Mouse (Mus musculus) naive thymus-derived CD4-positive, alpha-beta T cell, adult 2 months (primary cell): Measurements from ENCODE around the gene Hist1h2bc.
"Not testable (repeated sequence)": the region's sequence is repeated elsewhere in the genome, so short reads cannot be mapped to it uniquely, and the experiment has no call there.

ENCODE experiments used
- DNase-seq: peaks from one replicate; pipeline ENCODE4 v3.0.0-alpha.2; 2011; ENCODE audit warnings: low read depth

Gene Hist1h2bc

DNA sequence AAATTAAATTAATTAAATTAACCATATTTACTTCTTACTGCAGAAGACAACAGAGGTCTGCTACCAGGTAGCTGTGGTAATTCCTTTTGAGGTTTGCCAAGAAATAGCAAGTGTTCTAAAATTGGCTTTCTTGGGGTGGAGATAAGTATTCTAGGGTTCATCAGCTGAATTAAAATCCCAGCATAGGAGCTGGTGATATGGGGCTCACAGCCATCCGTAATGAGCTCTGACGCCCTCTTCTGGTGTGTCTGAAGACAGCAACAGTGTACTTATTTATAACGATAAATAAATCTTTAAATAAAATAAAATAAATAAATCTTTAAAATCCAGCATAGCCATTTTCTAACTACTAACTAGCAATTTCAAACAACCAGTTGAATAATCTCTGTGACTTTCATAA is 15.8 kb downstream of the Hist1h2bc start:
- DNase-seq, result no peak

DNA sequence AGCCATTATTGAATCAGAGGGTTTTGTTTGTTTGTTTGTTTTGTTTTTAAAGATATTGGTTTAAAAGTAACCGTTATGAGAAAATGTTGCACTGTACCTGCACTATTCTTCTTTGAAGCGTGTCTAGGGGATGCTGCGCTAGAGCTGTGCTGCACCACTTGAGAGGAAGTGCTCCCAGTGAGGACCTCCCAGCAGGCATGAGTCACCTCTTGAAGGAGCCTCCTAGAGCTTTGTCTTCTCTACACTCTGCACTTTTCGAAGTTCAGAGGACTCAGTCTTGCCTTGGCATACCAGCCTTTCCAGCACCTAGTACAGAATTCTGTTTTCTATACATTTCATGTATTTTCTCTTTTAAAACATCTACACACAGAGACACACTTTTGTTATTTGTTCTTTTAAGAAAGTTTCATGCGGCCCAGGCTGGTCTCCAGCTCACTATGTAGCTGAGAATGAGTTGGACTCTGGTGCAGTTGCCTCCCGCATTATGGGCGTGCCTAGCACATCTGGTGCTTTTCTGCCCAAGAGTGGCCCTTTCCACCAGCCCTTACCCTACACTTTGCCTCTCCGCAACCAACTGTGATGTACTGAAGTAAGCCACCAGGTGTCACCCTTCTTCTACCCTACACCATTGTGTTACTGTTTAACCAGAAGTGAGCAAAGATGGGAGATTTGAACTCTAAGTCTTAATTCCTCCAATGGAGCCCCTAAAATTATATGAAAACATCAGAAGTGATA is 17.0 kb downstream of the Hist1h2bc start:
- DNase-seq, result peak; percentile 90

DNA sequence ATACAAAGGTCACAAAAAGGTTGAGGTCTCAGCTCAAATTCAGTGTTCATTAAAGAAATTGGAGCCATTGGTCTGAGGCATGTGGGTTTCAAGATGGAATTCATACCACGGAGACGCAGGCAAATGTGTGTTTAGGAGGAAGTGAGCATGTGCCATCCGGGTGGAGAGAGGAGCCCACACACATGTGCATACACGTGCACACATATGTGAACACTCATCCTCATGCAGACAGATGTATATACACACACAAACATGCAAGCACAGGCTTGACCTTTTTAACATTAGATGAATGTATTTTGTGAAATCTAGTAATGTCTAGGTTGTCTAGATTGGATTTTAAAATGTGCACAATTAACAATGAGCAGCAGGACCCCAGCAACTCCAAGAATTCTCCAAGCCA is 18.2 kb downstream of the Hist1h2bc start:
- no peak for DNase-seq

DNA sequence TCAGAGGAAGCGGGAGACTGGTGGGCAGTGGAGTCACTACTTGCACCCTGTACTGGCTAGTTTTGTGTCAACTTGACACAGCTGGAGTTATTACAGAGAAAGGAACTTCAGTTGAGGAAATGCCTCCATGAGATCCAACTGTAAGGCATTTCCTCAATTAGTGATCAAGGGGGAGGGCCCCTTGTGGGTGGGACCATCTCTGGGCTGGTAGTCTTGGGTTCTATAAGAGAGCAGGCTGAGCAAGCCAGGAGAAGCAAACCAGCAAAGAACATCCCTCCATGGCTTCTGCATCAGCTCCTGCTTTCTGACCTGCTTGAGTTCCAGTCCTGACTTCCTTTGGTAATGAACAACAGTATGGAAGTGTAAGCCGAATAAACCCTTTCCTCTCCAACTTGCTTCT is 18.8 kb downstream of the Hist1h2bc start:
- DNase-seq, result not testable (repeated sequence)

DNA sequence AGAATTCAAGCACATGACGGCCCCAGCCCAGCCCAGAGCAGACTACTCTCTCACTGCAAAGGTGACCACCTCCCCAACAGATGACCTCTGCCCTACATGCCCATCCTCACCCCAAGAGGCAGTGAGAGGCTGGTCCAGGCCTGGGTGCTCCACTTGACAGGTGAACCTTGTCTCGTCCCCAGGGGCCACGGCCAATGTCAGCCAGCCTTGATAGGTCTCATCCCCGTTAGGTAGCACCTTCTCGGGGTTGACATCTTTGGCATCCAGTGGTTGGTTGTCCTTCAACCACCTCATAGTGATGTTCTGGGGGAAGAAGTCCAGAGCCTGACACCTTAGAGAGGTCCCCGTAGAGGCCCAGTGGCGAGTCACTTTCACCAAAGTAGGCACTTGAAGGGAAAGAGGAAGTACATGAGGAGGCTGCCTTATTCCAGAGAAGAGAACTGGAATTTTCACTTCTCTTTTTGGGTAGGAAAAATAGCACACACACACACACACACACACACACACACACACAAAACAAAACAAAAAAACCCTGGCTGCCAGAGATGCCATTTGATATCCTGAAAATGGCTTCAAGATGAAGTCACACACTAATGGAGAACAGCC is 21.9 kb downstream of the Hist1h2bc start:
- no peak for DNase-seq

DNA sequence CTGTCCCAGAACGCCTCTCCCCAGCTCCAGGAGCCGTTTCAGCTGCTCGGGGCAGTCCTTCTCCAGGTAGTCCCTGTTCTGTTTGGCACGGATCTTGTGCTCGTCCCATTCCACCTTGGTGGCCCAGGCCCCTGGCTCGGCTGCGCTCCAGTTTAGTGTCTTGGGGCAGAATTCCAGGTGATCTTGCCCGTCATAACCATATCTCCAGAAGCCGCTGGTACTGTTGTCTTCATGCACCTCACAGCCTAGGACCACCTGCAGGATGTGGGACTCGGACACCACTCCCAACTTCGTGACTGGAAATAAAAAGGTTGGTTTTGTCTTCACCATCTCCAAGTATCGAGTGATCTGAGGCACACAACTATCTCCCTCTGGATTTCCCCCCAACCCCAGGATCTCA is 22.8 kb downstream of the Hist1h2bc start:
- no peak for DNase-seq

DNA sequence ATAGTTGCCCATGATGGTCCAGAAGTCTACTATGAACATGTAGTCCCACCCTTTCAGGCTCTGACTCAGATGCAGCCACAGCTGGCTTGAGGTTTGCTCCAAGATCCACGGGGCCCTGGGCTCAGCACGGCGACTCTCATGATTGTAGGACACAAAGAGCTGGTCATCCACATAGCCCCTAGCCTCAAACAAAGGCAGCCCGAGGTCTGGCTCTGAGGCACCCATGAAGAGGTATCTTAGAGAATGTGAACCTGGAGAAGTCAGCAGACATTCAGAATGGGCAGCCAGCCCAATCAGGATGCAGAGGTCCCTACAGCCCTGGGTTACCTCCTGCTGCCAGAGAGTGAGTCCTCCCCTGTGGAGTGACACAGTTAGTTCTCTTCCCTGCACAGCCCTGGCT is 24.0 kb downstream of the Hist1h2bc start:
- no peak for DNase-seq

DNA sequence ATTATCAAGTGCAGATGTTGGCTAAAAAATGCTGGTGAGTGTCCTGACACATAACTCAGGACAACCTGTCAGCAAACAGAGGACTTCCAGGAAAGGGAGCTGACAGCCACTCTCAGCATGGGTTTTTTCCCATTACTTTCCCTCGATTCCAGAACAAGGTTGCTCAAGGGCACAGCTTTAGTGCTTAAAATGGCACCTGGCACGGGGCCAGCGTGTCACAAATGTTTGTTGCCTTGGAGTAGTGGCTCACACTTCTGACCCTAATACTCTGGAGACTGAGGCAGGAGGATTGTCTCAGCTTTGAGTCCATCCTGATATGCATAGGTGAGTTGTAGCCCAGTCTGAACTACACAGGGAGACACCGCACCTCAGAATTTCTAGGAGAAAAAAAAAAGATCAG is 24.7 kb downstream of the Hist1h2bc start:
- no peak for DNase-seq

DNA sequence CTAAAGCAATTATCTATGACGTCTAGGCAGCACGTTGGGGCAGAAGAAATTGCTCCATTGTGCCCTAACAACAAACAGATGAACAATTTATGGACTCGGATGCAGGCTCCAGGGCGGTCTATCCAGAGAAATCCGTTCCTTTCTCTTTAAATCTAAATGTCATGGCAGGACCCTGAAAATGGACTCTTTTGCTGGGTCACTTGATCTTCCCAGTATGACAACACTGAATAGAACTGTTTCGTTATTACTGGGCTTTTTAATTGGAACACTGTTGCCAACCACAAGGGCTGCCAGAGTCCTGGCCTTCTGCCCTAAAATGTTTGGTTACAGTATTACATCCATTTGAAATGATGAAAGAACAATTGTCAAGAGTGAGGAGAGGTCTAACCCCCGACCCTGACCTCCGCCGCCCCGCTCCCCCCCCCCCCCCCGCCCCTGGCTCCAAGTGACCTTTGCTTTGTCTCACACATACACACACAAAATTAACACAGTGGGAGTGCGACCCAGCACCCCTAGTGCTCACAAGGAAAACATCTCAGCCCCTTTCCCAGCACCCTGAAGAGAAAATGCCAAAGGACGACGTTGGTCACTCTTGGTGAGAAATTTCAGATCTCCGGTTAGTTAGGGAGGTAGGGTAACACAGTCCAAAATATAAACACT is 25.8 kb downstream of the Hist1h2bc start:
- DNase-seq, result no peak

DNA sequence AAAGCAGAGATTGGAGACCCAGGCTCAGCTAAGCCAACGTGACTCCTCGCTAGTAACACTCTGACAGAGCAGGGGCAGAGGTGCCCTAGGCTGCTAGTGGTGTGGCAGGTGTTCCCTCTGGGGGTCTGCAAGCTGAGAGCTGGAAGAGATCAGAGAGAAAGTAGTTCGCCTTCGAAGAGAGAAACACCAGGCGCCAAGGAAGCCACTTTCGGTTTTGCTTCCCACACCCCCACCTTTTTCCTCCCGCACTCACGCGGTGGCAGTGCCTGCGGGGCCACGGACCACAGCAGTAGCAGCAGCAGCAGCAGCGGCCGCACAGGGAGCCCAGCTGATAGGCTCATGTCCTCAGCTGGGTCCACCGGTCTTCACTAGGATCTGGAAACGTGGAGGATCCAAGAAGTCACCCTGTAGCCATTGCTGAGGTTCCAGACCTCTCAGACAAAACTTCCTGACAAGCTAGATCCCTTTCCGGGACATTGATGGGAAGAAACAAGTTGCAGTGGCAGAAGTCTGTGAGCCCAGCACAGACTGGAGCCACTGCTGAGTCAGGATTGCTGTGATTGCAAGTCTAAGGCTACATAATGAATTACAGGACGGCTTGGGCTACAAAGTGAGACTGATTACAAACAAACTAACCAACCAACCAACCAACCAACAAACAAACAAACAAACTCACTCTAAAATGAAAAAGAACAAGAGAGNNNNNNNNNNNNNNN is 26.5 kb downstream of the Hist1h2bc start, which contains the start of gene Hfe:
Gene Hfe, minus strand, starts transcription at position 481 of the 716 bp plus-strand sequence.
- peak; percentile 83 for DNase-seq

DNA sequence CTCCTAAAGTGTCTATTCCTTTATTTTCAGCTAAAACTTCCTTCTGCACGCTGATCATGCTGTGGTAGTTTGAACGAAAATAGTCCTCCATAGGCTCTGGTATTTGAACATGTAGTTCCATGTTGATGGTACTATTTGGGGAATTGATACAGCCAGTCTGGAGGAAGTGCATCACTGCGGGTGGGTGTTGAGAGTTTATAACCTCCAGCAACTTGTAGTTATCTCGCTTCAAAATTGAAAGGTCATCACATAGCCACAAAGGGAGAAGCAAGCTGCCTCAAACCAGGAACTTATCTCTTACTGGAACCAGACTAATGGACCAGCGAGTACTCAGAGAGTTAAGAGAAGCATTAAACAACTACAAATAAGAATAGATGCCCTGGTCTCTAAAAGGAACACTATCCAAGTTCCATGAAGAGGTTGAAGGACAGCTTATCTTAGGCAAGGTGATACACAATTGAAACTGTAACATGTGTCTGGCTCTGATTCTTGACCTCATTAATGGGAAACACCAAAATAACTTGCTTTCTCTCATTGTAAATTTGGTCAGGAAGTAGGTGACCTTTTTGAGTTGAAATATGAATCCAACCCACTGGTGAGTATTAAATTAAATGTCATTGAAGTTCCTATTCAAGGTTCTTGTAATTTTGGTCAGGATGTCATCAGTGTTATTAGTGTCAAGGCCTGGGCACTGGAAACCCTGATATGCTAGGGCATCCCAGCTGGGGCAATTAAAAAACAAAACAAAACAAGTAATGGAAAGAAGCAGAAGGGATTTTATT is 32.5 kb downstream of the Hist1h2bc start:
- DNase-seq, result no peak

DNA sequence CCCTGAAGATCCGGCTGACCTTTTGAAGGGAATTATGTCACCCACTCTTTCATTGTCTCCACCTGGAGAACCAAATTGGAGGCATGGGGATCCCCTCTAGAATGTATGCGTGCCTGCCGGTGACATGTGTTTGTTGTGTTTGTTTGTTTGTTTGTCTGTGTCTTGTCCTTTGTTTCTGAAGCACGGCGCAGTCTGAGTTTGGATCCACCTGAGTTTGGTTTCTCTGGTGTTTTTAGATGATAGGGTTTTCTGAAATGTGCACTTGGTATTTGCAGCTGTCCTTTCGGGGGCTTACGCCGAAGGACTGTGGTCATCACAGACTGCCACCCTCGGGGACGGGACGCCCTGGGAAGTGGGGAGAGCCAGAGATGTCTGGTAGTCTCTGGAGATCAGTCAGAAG is 33.2 kb downstream of the Hist1h2bc start:
- no peak for DNase-seq

DNA sequence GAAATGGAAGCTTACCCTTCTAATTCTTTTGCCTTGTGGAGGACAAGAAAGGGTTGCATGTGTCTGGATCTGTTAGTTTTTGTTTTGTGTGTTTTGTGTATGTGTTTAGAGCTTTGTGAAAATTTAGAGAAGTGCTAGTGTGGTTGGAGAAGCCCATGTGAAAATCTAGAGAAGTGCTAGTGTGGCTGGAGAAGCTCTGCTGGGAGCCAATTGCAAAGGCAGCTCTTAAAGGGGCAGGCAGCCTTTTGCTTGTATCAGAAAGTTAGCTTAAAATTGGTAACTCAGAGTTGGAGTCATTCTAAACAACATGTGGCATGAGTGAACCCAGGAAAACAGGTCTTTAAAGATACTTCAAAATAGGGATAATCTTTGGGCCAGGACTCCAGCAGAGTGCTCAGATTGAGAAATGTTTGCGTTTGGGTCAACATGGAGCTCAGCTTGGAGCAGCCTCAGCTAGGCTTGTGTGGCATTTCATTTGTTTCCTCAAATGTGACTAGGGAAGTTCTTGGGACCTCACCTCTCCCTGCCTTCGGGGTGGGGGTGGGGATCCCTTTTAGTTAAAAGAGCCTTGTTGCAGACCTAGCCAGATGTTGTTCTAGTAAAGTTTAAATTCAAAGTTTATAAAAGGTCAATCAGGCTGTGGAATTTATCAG is 33.7 kb downstream of the Hist1h2bc start:
- DNase-seq, result not testable (repeated sequence)

DNA sequence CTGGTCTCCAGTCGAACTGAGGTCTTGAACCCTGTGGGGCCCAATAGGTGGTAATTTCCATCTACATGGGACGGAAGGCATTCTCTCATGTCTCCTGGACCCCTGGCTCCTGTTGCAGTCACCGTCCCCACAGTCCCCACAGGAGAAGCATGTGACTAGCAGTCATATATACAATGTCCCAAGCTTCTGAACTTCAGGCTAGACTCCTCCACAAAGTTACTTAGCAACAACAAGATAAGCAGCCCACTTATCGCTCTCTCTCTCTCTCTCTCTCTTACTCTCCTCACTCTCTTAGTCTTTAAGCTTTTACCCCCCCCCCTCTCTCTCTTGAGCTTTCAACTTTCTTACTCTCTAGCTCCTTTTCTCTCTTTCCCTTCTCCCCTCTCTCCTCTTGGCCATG is 40.2 kb downstream of the Hist1h2bc start:
- no peak for DNase-seq

DNA sequence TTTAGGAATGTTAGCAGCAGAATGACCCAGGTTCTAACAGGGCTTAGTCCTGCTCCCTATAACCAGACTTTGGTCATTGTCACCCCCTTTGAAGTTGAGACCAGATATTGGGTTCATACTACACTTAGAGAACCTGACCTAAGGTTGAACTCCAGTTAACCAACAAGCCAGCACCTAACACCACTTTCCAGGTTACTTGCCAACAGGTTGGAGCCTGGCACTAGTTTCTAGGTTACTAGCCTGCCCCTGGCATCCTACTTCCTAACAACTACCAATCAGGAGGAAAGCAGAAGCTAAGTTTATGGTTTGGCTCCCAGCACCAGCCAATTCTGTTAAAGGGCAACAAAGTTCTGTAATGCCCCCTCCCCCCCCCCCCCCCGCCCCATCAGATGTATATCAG is 41.2 kb downstream of the Hist1h2bc start:
- DNase-seq, result no peak

DNA sequence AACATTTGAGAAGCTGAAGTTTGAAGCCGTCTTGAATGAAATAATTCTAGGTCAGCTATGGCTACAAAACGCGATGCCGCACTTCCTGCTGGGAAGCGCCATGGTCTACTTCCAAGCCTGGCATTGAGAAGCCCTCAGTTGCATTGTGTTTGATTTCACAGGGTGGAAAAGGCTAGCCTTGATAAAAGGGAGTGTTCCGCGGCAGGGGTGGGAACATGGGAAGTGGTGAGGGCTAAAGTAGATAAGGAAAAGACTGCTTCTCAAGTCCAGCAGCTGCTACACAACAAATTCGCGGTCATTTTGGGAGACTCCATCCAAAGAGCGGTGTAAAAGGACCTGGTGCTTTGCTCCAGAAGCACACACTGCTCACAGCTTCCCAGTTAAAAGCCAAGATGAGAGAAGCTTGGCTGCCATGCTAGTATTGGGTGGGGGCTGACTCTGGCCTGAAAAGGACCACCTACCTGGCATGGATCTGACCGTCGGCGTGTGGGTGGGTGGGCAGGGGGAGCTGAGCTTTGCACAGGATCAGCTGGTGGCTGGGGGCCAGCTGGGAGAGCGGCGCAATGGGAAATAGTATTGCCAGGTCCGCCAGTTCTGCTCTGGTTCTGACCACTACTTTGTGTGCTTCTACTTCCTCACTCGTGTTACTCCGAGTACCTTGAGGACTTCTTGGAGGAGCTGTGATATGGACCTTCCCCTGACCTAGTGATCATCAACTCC is 44.6 kb downstream of the Hist1h2bc start:
- DNase-seq, result no peak

DNA sequence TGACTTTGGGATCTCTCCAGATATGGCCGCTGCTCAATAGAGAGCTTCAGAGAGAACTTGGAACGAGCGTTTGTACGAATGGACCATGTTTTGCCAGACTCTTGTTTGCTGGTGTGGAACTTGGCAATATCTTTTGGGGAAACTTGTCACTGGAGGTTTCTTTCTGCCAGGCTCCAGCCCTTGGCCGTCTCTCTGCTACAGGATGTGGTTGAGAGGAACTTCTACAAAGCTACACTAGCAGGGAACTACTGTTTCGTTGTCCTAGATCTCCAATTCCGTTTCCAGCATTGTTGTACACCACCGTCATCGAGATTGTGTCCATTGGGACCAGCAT is 45.2 kb downstream of the Hist1h2bc start:
- peak; percentile 43 for DNase-seq

DNA sequence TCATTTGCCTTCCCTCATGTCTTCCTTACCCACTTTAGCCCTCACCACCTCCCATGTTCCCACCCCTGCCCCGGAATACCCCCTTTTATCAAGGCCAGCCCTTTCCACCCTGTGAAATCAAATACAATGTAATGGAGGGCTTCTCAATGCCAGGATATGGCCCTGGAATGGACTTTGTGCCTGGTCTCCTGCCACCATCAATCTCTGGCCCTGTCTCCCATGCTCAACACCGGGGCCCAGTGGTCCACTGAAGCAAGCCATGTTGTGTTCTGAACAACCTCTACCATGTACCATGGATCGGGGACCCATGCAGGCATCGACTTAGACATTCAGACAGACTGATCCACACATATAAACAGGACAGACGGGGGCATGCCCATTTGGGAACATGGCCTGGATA is 45.7 kb downstream of the Hist1h2bc start:
- DNase-seq, result no peak

DNA sequence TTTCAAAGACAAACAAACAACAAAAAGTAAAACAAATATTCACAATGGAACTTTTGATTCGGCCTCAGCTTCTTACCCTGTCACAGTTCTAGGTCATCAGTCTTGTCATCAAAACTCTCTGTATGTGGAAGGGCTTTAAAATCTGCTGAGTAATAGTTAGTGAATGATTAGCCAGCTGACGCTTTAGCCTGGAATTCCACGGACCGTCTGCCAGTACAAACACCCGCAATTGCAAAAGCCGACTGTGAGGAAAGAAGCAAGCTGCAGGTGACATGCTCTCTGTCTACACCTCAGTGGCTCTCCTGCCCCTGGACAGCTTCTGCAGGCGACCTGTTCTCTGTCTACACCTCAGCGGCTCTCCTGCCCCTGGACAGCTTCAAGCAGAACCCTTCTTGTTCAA is 46.5 kb downstream of the Hist1h2bc start:
- DNase-seq, result no peak

DNA sequence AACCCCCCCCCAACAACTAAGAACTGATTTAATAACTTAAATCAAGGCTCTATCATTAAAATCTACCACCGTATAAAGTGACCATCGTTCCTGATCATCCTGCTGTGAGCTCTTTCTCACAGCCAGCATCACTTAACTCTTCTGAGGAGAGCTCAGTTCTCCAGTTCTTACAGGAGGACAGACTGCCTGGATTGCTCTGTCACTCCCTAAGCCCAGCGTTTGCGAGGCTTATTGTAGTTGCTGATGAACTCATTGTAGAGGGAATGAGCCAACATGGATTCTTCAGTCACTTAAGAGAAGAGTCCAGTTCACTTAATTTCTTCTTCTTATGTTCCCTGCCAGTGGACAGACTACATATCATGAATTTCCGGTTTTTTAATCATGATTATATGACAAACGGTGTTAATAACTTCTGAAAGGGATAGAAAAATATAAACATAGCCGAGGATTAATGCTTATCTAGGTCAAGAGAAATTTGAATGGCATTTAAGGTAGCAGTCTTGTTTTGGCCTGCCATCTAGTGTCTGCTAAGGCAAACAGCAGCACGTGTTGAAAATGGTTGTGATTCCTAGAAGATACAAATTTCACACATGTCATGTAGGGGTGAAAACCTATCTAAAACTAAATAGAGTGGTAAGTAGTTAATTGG is 48.3 kb downstream of the Hist1h2bc start:
- DNase-seq, result peak; percentile 78
